Mouse (Mus musculus): ENCODE results near the gene Zfp541.

The Zfp541 gene

DNA sequence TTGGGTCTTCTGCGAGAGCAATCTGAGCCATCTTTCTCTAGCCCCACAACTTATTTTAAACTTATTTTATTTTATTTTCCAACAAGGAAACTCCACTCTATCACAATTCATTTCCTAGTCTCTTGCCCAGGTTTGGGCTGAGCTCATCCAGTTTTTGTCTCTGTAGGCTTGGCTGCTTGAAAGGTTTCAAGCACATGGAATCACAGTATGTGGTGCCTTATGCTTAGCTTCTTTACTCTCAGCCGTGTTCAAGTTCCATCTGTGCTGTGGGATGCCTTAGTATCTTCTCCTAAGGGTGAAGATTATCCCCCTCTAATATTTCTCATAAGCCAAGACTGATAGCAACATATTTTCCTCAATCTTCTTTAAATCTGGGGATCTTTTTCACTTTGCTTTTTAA, 26.0 kb downstream of the Zfp541 start:
- no peak for DNase-seq

DNA sequence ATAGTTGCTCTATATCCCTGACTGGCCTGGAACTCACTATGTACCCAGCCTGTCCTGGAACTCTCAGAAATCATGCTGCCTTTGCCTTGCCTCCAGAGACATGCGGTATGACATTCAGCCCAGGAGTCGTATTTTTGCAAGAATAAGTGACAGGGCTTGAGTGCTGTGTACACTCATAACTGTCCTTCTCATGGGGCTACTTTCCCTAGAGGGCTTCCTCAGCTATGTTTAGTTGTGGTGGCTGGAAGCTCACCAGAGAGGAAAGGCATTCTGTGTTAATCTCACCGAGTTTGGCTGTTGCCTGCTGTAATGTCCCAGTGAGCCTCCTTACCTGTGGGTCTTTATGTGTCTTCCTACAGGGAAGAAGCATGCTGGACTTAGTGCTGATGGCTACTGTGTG, 33.0 kb downstream of the Zfp541 start:
- DNase-seq: no peak

DNA sequence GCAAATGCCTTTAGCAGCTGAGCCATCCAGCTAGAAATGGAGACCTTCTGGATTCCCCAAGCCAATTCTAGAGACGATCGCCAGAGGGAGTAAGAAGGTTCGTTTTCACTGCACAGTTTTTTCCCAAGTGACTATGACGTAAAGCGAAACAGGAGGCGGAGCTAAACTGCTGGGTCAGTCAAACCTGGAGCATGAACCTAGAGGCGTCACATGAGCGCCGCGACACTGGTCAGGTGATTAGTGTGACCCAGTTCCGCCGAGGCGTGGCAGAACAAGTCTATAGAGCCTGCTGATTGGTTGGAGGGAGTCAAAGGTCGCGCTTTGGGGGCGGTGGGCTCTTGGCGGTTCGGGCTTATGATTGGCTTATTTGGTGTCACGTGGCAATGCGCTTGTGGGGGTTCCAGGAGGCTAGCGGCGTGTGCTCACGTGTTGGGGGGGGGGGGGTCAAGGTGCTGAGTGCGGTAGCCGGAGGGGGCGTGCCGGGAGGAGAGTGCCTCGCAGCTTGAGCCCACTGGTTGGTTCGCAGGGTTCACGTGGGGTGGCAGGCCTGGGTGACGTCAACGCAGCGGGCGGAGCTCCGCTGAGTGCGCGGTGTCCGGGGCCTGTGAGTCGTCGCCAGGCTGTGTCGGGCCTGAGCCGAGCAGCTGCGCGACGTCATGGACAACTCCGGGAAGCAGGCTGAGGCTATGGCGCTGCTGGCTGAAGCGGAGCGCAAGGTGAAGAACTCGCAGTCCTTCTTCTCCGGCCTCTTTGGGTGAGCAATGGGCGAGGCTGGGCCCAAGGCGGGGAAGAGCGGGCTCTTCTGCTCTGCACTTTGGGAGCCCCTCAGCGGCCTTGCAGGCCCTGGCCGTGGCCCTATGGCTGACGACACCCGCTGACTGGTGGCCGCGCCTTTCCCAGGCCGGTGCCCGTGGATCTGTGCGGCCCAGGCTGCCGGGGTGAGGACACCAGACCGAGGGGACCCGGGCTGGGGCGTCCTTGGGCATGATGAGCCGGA, 36.7 kb downstream of the Zfp541 start, which contains the start of gene Napa:
Gene Napa (plus strand): TSS at position 438 of the 997 bp plus-strand sequence.
- DNase-seq: peak; percentile 100

DNA sequence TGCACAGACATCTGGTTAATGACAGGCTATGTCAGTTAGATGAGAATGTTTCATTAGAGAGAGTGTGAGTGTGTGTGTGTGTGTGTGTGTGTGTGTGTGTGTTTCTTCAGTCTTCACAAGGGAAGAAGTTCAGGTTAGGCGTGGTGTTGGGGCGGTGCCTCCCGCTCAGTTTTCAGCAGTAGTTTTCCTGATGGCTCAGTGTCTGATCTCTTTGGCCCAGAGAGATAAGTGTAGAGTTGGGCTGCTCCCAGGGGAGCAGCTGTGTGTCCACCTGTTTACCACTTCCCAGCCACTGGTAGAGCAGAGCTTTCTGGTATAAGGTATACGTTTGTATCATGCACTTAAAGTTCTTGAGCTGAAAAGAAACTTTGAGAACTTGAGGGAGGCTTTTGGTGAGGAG, 38.3 kb downstream of the Zfp541 start:
- no peak for DNase-seq

DNA sequence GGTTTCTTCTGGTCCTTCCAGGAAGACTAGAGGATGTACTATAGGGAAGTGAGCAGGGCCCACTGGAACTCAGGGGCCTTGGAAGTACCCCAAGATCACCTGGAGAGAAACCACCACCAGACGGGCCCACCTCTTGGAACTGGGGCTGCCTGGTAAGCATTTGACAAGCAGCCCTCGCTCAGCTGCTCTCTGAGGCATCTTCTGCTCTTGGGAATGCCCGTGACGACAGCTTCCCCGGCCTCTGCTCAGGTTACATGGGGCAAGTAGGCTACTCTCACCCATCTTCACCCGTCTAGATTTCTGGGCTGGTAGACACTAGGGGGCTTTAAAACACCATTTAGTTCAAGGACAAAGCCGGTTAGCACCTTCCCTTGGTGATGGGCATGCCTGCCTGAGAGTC, 39.5 kb downstream of the Zfp541 start:
- no peak for DNase-seq

DNA sequence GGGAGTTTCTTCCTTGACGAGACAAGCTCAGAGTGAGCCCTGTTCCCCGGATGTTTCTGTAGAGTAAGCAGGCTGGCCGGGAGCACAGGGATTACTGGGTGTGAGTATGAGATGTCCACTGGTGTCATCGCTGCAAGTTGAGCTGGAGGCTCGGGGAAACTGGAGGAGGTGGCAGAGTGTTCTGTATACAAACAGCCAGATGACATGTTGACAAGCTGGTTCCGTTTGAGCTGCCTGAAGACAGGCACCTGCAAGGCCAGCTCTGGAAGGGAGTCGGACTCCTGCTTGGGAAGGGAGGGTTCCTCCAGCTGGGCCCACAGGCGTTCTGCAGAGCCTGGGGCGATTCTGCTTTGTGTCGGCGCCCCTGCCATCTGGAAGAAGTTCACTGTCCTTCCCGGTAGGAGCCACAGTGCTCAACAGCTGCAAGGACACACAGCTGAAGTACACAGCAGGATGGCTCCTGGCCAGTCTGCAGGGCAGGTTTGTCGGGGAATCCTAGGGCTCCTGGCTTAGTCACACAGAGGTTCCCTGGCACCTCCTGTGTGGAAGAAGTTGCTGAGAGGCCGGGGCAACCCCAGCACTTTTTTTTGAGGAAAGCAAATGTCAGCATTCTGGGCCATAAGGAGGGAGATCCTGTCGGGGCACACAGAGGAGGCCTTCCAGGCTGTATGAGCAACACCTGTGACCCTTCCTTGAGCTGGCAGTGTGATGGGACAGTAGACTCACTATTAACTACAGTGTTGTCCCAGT, 40.3 kb downstream of the Zfp541 start:
- DNase-seq: no peak

DNA sequence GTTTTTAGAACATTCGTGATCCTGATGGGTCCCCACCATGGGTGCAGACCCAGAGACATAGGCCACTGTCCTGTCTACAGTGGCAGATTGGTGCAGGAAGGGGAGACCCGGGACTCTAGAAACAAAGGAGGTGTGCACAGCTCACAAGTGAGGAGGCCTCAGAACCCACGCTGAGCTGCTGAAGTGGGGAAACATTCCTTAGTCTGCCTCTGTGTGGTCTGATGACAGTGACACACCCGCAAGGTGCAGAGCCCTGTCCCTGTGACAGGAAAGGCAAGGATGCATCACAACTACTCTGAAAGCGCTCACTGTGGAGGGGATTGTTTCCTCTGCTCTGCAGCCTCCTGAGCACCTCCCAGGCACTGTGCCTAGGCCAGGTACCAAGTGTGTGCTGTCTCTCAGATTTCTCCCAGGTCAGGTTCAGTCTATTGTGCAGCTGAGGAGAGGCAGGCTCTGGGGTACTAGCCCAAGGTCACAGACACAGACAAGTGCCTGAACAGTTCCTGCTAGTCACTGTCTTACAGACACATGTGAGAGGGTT, 41.1 kb downstream of the Zfp541 start:
- DNase-seq: no peak

DNA sequence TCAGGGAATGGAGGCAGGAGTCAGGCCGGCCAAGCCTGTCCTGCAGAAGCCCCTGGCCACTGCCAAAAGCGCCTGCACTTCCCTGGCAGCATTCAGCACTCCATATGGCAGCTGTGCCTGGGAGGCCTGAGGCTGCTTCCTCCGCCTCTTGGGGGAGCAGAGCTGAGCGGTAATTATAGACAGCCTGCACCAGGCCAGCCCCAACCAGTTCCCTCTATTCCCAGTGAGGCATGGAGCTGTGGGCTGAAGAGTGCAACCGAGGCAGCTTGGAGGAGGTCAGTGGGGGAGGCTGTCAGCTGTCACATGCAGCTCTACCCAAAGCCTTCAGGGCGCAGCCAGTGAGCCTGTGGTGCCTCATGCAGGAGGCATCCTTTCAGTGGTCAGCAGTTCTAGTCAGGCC, 42.1 kb downstream of the Zfp541 start:
- no peak for DNase-seq

DNA sequence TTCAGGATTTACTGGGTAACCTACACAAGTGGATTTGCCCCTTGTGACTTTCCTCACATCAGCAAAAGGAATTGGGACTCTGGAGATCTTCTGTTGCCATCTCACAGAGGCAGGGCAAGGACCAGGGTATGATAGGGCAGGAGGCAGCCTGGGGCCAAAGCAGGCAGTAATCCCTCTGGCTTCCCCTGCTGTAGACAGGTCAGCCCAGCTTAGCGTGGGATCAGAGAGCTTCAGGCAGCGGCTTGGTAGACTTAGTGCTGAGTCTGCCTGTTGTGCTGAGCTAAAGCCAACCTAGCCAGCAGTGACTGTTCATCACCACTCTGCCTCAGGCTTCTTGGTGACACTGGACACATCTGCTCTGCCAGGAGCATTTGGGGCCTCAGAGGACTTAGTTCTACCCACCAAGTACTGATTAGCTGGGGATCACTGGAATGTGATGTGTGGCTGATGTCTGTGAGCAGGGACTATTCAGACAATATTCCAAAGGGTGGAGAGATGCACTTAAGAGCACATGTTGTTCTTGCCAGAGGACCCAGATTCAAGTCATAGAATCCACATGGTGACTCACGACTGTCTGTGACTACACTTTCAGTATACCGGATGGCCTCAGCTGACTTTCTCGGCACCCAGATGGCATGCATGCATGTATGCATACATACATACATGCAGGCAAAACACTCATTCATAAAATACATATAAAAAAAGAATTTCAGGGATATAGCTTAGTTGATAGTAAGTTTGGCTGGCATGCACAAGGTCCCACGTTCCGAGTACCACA, 43.2 kb downstream of the Zfp541 start:
- no peak for DNase-seq

DNA sequence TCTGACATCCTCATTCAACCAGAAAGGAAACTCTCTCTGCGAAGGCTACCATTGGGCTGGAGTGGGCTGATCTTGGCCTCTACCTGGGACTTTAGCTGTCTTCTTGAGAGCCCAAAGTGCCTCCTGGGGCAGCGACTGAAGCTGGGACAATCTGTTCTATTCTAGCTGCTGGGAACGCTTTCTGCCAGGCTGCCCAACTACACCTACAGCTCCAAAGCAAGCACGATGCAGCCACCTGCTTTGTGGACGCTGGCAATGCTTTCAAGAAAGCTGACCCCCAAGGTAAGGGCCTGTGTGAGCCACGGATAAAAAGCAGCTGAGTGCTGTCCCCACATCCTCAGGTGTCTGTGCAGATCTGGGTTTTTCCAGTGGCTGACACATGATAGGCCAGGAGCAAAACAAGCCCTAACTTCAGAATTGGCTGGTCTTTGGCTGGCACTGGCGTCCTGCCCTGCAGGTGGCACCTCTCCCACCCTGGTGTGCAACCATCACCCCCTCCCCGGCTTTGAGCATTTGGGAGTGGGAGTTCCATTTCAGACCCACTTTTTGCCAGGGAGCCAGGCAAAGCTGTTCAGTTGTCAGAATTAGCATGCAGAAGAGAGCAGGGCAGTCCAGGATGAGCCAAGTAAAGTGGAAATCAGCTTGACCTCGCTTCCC, 47.4 kb downstream of the Zfp541 start:
- DNase-seq: no peak

DNA sequence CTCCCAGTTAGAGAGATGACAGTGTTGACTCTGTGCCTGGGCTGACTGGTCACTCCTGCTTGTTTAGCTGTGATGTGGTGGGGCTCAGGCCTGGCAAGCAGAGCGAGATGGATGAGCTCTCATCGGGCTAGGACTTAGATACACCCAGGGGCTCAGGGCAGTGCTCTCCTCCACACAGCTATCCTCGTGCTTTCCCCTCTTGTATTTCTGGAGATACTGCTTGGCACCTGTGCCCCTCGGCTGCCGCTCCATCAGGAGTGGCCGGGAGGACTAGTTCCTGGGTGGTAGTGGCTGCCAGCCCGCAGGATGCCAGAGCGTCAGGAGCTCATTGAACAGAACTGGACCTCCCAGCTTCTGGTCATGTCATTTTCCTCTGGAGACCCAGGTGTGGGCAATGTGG, 48.5 kb downstream of the Zfp541 start:
- no peak for DNase-seq

DNA sequence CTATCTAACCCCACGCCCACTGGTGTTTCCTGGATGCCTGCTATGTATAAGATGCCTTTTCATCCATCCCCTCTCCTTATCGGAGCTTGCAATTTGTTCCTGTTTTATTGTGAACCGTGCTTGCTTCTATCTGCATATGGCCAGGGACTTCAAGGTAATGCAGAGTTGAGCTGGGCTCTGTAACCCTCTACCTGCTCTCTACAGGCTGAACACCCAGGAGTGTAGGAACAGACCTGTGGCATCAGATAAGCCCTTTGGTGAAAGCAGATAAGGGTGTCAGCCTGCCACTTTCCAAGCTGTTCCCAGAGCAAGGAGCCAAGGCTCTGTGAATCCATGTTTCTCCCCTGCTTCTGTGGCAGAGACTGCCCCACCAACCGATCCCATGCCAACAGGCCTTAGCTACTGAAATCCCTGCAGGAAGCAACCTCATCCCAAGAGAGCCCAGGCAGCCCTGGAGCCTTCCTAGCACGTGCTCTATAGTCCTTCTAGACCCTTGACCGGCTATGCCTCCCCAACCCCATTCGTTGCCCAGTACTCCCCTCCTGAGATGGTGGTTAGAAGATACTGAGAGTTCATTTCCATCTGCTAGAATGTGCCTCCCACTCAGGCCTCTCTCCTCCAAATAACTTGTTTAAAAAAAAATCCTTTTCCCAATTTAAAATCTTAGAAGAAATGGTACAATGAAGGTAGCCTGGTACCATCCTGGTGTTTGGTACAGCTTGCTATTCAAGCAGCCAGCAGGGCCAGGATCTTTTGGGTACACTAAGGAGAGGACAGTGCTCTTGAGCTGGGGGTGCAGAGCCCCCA, 49.9 kb downstream of the Zfp541 start:
- DNase-seq: no peak

DNA sequence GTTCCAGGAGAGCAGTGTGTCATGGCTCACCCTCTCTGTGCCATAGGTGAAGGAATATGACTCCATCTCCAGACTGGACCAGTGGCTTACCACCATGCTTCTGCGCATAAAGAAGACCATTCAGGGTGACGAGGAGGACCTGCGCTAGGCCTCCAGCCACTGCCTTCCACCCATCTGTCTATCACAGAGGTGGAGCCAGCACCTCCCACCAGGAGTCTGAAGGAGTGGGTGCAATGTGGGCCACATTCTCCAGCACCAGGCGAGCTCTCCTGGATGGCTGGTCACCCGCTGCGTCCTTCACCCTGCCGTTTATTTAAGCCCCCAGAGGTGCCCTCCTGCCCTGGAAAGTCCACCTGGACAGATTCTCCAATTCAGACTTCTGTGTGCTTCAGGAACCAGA, 54.8 kb downstream of the Zfp541 start:
- no peak for DNase-seq

DNA sequence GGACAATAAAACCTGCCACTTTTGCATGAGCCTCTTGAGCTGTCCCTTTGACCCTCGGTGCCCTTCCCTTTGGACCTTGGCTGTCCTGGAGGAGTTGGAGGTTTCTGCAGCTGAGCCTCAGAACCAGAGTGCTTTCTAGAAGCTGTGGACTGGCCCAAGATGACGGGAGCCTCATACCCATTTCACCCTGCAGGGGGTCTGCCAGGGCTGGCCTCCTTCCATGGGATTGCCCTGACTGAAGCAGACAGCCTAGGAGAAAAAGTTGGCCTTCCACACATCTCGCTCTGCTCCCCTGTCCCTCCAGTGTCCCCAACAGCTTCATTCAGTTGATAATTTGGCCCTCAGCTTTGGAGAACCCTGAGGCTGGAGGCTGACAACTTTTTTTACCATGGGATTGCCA, 55.5 kb downstream of the Zfp541 start:
- DNase-seq: no peak

DNA sequence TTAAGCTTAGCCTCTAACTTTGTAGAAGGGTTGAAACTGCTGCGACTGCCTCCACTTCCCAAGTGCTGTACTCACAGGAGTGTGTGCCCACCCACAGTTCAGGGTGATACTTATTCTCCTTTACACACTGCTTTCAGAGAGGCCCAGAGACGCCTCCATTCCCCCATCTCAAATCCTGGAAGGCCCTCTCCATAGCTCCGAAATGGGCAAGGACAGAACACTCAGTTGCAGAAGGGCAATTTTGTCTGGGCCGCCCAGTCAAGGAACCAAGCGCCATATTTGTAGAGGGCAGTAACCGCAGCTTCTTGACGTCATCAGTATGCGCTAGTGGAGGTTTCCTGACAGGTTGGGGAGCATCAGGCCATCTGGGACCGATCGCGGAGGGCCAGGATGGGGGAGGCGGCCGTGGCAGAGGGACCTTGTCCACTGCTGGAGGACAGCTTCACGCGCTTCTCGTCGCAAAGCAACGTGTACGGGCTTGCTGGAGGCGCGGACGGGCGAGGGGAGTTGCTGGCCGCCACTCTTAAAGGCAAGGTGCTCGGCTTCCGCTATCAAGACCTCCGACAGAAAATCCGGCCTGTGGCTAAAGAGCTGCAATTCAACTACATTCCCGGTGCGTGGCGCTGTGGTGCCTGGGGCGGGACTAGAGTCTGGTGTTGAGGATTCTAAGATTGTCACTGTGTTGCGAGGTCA, 58.1 kb downstream of the Zfp541 start, which contains the start of gene Kptn:
Gene Kptn (plus strand): TSS at position 327 of the 693 bp plus-strand sequence.
- peak; percentile 90 to 93 for DNase-seq

DNA sequence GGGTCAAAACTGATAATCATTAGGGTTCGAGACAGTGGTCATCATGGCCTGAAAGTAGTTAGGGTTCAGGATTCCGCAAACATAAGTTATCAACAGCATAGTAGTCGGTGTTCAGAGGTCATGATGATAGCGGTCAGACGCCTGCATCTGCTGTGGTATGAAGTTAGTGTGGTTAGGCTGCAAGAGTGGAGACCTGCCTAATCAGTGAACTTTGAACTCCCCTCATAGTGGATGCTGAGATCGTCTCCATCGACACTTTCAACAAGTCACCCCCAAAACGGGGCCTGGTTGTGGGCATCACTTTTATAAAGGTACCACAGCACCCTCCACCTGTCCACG, 58.6 kb downstream of the Zfp541 start:
- DNase-seq: no peak

DNA sequence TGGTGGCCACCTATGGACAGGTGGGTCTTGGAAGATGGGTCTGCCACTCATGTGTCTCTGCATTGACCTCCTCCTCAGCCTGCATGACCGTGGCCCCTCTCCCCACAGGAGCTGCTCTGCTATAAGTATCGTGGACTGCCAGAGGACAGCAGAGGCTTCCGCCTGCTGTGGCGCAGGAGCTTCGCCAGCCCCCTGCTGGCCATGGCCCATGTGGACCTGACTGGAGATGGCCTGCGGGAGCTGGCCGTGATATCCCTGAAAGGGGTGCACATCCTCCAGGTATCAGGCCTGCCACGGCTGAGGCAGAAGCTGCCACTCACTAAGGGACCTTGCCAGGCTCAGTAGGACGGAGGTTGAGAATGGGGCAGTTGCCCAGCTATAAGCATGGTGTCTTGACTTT, 64.2 kb downstream of the Zfp541 start:
- DNase-seq: no peak

DNA sequence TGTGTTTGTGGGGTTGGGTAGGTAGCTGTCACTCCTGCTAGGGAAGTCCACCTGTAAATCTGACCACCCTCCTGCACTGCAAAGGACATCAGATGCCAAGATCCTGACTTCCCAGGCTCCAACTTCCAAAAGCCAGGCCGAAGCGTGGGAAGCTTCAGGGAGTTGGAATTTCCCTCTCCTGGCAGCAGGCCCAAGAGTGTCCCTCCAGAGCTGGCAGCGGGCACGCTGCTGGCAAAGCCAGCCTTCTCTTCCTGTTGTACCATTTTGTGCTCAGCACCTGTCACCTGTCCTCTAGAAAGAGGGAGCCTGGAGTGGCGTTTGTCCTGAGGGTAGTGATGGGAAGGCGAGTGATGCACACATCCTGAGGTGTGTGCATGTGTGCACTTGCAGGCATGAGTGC, 66.7 kb downstream of the Zfp541 start:
- DNase-seq: no peak

DNA sequence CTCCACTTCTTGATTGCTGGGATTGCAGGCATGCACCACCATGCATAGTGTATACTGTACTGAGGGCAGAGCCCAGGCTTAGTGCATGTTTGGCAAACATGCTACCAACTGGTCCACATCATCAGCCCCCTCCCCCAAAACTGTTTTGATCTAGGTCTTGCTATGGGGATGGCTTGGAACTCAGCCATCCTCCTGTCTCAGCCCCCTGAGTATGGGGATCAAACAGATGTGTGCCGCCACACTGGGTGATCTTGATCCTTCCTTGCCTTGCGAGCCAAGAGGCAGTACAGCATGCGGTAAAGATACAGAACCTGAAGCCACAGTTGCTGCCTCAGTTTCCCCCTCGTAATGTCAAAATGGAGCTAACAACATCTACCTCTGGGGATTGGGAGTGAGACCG, 67.3 kb downstream of the Zfp541 start:
- no peak for DNase-seq

DNA sequence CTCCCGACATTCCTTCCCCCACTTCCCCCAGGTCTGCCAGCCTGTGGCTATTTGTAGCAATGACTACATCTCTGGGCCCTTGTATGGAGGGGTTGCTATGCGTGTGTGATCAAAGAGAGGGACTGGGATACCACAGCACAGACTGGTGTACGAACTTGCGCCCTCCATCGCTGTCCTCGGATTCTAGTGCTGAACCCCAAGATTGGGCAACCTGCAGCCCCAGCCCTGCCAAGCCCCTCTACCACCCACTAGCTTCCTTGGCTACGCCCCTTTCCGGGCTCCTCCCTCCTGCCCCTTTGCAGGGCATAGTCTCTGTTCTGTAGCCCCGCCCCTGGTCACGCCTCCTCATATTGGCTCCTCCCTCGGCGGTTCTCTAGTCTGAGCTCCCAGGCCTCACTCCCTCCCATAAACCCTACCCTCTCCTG, 67.8 kb downstream of the Zfp541 start, which contains the start of gene Slc8a2:
Gene Slc8a2 (plus strand): TSS at position 406 of the 425 bp plus-strand sequence.
- peak; percentile 81 to 83 for DNase-seq

Measured in kidney, postnatal 25 days (tissue).